Mouse (Mus musculus) neural tube, embryonic 15.5 days (tissue): Measurements from ENCODE around the gene Adamts17. TPM values are rescaled to one million over a fixed set of nuclear protein-coding genes. Genes with fewer than 3 reads are reported as not detected.

Source experiments
- ATAC-seq: fragments of 200-750 bp; cut with Nextera tagmentation; 2 replicates; pipeline ENCODE4 v1.8.0; 2017; ENCODE audit warnings: mild to moderate bottlenecking, moderate TSS enrichment, moderate library complexity; ENCODE audit not compliant: low FRiP score
- H3K27ac ChIP-seq: fragments of 300-500 bp; sonication (generic); replicated peaks from 2 replicates; pipeline ENCODE4 v1.5.1; 2015; ENCODE audit warnings: mild to moderate bottlenecking, inconsistent platforms
- H3K27me3 ChIP-seq: fragments of 300-500 bp; sonication (generic); replicated peaks from 2 replicates; pipeline ENCODE4 v1.6.1; 2015; ENCODE audit warnings: inconsistent platforms
- H3K36me3 ChIP-seq: fragments of 300-500 bp; sonication (generic); 2 replicates; pipeline ENCODE4 v1.6.1; 2015; ENCODE audit warnings: inconsistent platforms
- H3K4me1 ChIP-seq: fragments of 300-500 bp; sonication (generic); 2 replicates; pipeline ENCODE4 v1.6.1; 2015; ENCODE audit warnings: inconsistent platforms
- H3K4me2 ChIP-seq: fragments of 300-500 bp; sonication (generic); 2 replicates; pipeline ENCODE4 v1.6.1; 2015; ENCODE audit warnings: inconsistent platforms, mild to moderate bottlenecking, moderate library complexity
- H3K4me3 ChIP-seq: fragments of 300-500 bp; sonication (generic); replicated peaks from 2 replicates; pipeline ENCODE4 v1.5.1; 2015; ENCODE audit warnings: mild to moderate bottlenecking, inconsistent platforms
- H3K9ac ChIP-seq: fragments of 300-500 bp; sonication (generic); replicated peaks from 2 replicates; pipeline ENCODE4 v1.6.1; 2015; ENCODE audit warnings: mild to moderate bottlenecking, inconsistent platforms
- H3K9me3 ChIP-seq: fragments of 300-500 bp; sonication (generic); replicated peaks from 2 replicates; pipeline ENCODE4 v1.6.1; 2016; ENCODE audit warnings: inconsistent platforms
- WGBS: fragments of 180-500 bp; shearing (Covaris S2); methylation state at CpG from one replicate; pipeline ENCODE4 v1.1.7; 2015; ENCODE audit warnings: mixed read lengths; 5-methylcytosine and 5-hydroxymethylcytosine counted together
- polyA plus RNA-seq: library from polyadenylated mRNA; unstranded; fragments of >200 nt; fragmentation: Nextera tagmentation; extraction: Ambion mirVana; gene quantifications from 2 replicates; pipeline ENCODE4 v1.2.1, GENCODE M21; 2015

The Adamts17 gene
- polyA plus RNA-seq, 1 experiment from 2014 or later, result 7.1 TPM

DNA sequence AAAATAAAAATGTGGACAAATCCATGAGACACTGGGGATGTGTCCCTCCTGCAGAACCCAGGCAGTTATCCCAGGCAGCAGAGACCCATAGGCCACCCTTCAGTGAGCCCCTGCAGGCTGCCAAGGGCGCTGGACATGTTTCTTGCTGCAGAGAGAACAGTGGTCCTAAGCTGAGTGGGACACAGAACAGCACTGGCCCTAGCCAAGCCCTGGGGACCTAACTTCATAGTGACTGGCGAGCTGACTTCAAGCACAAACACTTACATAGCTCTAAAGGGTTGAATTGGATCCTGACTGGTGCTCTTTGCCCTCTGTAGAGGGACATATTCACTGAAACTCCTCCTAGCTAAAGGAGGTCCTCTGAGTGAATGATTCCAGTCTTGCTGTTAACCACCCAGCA is 223.0 kb downstream of the Adamts17 start:
- Histone ChIP-seq H3K9me3 (no peaks in the 10 kb centered on the region), H3K9ac (no peak overlapping the region), H3K27ac (no peak overlapping the region), H3K4me2 (no peak overlapping the region), H3K36me3 (no peaks in the 10 kb centered on the region), H3K4me3 (no peak overlapping the region), H3K4me1 (no peaks in the 10 kb centered on the region), H3K27me3 (no peaks in the 10 kb centered on the region)
- ATAC-seq, result no peak
- WGBS, result 90% methylated on average over 2 of the region's 2 CpGs

DNA sequence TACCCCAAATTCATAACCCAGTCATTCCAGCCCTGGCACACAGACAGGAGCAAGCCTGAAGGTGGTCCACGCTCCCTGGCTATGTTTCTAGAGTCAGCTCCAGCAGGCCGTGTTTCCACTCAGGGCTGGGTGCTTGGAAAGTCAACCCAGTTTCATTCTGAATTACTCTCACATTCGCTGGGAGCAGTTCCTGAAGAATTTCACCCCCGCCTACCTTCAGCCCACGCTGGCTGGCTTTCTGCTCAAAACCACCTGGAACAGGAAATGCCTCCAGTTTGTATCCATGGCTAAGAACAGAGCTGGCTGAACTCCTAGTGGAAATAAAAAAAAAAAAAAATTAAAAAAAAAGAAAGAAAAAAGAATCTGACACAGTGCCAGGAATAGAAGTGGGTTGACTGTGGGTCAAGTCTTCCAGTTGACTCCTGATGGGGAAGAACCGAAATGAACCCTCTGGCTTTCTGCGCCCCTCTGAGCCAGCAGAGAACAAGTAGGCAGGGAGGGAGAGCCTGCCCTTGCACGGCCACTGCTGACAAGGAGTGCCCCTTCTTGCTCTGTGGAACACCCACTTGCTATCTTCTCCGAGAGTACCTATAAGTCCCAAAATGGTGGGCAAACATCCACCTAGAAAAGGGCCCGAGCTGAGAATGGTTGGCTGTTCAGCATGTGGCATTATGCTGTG is 225.2 kb downstream of the Adamts17 start:
- Histone ChIP-seq H3K36me3 (no peaks in the 10 kb centered on the region), H3K4me2 (no peak overlapping the region), H3K4me1 (no peaks in the 10 kb centered on the region), H3K9ac (no peak overlapping the region), H3K27ac (no peak overlapping the region), H3K27me3 (no peaks in the 10 kb centered on the region), H3K4me3 (no peak overlapping the region), H3K9me3 (no peaks in the 10 kb centered on the region)
- WGBS, result 81% methylated on average over 10 of the region's 10 CpGs
- no peak for ATAC-seq

DNA sequence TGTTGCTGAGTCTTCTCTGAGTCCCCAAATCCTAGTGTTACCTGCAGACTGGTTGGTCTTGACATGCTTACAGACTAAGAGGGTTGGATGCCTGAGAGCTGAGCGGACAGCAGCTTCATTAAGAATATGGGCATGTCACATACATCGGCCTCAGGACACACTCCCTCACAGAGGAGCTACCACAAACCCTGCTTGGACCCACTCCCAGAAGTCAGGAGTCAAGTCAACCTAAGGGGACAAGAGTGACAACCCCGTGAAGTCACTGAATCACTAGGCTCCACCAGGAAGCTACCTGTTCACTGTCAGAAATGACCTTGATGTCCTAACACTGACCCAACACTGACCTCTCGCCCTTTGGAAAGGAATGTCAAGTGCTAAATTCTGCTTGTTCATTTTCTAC is 226.1 kb downstream of the Adamts17 start:
- no peak overlapping the region for H3K9ac ChIP-seq
- no peaks in the 10 kb centered on the region for H3K4me1 ChIP-seq
- no peaks in the 10 kb centered on the region for H3K36me3 ChIP-seq
- no peak overlapping the region for H3K27ac ChIP-seq
- ATAC-seq, result no peak
- H3K4me2 ChIP-seq, result no peak overlapping the region
- no peak overlapping the region for H3K4me3 ChIP-seq
- no peaks in the 10 kb centered on the region for H3K27me3 ChIP-seq
- WGBS, result 93% methylated on average over 4 of the region's 4 CpGs
- H3K9me3 ChIP-seq, result no peaks in the 10 kb centered on the region

DNA sequence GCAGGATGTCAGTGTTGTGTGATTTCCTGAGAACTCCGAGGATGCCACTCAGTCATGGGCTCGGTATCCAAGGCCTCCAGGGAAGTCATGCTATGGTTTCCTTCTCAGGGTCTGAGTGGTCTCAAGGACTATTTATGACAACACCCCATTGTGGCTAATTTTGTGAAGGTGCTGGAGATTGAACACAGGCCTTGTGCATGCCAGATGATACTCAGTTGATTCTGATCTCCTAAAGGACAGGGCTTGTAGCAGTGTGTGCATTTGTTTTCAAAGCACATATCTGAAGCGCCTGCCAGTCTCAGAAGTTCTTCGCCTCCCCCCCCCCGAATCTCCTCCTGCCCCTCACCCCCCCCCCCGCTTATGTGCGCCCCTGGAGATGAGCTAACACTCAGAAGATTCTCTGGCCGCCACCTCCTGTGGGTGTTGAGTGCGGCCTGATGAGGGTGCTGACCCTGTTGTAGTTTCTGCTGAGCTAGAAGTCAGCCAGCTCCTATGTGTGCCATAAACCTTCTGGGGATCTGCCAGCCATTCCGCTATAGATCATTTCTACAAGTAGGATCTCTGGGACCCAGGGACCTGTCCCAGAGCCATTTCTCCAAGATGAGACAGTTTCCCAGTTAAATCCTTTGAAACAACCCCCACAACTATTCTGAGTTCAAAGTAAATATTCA is 232.6 kb downstream of the Adamts17 start:
- Histone ChIP-seq H3K4me1 (no peaks in the 10 kb centered on the region), H3K9me3 (no peaks in the 10 kb centered on the region), H3K4me3 (no peak overlapping the region), H3K4me2 (no peak overlapping the region), H3K27me3 (no peaks in the 10 kb centered on the region), H3K9ac (no peak overlapping the region), H3K36me3 (no peaks in the 10 kb centered on the region), H3K27ac (no peak overlapping the region)
- WGBS, result 83% methylated on average over 10 of the region's 10 CpGs
- ATAC-seq, result no peak

DNA sequence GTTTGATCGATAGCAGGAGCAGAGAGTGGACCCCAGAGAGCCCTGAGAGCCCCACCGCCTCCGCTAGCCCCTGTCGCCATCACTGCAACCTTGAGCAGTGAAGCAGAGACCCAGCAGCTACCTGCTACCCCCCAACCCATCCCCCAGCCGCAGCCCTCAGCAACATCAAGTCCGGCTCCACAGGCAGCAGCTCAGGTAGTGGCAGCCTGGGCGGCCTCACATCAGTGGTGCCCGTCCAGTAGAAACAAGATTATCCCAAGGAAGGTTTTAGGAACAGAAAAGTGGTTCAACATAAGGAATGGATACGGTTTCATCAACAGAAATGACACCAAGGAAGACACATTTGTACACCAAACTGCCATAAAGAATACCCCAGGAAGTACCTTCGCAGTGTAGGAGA is 243.2 kb downstream of the Adamts17 start:
- WGBS, result 90% methylated on average over 10 of the region's 10 CpGs
- H3K9ac ChIP-seq, result no peak overlapping the region
- H3K4me3 ChIP-seq, result no peak overlapping the region
- H3K36me3 ChIP-seq, result no peaks in the 10 kb centered on the region
- no peak for ATAC-seq
- H3K4me2 ChIP-seq, result no peak overlapping the region
- no peaks in the 10 kb centered on the region for H3K4me1 ChIP-seq
- H3K27ac ChIP-seq, result no peak overlapping the region
- H3K27me3 ChIP-seq, result no peaks in the 10 kb centered on the region
- no peaks in the 10 kb centered on the region for H3K9me3 ChIP-seq

DNA sequence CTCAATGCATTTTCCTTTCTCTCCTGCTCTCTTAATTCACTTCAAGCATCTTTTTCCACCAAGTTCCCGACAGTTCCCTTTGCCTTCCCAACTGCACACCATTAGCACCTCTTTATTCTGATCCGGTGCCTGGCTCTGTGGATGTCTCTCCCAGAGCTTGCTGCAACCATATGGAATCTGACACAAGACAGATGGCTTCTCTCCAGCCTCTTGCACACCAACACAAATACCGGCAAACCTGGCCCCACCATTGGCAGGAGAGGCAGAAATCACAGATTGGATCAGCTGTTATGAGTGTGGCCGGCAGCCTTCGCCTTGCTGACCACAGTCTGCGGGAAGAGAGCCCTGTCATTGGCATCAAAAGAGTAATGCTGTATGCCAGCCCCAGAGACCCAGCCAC is 248.2 kb downstream of the Adamts17 start:
- H3K36me3 ChIP-seq, result no peaks in the 10 kb centered on the region
- WGBS, result 27% methylated on average over 6 of the region's 6 CpGs
- H3K4me3 ChIP-seq, result no peak overlapping the region
- H3K9ac ChIP-seq, result no peak overlapping the region
- no peak overlapping the region for H3K27ac ChIP-seq
- H3K9me3 ChIP-seq, result no peaks in the 10 kb centered on the region
- no peak for ATAC-seq
- H3K27me3 ChIP-seq, result no peaks in the 10 kb centered on the region
- no peak overlapping the region for H3K4me2 ChIP-seq
- H3K4me1 ChIP-seq, result 0 out of 2 replicates have a peak, but pooled peaks cover 2% of the 10 kb centered on the region

DNA sequence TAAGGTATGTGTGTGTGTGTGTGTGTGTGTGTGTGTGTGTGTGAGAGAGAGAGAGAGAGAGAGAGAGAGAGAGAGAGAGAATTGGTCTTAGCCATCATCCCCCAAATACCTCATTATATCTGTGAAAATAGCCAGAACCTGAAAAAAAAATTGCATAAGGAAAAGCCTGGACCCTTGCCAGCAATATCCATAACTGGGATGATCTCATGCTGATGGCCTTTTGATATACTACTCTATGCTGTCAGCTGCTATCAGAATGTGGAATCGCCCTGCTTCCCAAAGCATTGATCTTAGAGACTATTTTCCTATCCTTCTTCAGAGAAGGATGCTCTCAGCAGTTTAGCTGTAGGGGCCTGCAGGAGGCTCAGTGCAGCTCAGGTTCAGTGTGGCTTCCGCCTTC is 257.6 kb downstream of the Adamts17 start:
- Histone ChIP-seq H3K9ac (no peak overlapping the region), H3K9me3 (no peaks in the 10 kb centered on the region), H3K36me3 (no peaks in the 10 kb centered on the region), H3K27me3 (no peaks in the 10 kb centered on the region), H3K4me2 (no peak overlapping the region), H3K4me3 (no peak overlapping the region), H3K4me1 (no peaks in the 10 kb centered on the region), H3K27ac (no peak overlapping the region)
- no peak for ATAC-seq
- 85% methylated on average over 2 of the region's 2 CpGs for WGBS

DNA sequence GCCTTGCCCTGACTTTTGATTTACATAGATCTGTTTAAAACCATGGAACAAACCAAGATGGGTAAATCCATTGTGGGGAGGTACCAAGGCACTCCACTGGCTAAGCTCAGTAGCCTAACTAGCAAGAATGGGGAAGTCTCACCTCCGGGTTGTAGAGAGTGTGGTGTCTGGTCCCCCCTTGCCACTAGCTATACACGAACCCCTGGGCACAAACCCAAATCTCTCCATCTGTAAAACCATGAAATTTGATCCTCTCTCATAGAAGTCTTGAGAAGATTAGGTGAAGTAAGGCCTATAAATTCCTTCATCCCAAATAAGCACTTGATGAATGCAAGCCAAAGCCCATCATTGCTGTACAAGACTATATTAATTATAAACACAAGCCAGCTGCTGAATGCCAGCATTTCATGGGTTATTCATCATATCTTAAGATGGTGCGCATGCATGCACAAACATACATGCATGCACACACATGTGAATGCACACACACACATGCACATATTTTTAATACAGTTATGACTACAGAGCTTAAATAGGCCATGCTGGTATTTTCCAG is 262.0 kb downstream of the Adamts17 start:
- no peak for ATAC-seq

DNA sequence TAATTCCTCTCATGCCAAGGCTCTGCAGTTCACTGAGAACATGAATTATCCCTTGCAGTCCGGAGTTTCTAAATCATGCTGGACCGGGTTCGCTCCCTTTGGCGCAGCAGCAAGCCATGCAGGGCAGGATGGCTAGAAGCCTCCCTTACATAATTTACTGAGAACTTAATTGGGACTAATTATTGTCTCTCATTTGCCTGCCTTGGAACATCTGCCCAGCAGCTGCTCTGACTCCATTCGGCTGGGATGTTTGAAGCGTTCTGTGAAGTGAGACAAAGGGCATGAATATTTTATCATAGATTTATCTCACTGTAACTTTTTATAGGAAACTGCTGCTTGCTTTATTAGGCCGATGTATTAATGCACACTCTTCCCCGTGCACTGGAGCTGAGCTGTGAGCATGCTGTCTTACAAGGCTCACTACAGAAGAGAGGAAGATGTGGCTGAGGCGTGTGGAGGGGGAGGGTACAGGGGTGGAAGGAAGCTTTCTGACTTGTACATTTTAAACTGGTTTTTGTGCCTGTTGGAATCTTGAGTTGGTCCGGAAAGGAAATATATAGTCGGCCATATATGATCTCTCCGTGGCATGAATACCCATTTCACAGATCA is 271.1 kb downstream of the Adamts17 start:
- H3K27ac ChIP-seq, result peak overlapping the region; percentile 14
- H3K27me3 ChIP-seq, result no peaks in the 10 kb centered on the region
- no peak overlapping the region for H3K9ac ChIP-seq
- ATAC-seq, result peak; percentile 87
- peak overlapping the region; percentile 25 for H3K4me2 ChIP-seq
- H3K4me3 ChIP-seq, result no peak overlapping the region
- H3K36me3 ChIP-seq, result no peaks in the 10 kb centered on the region
- 50% methylated on average over 12 of the region's 12 CpGs for WGBS
- no peaks in the 10 kb centered on the region for H3K9me3 ChIP-seq
- H3K4me1 ChIP-seq, result peaks cover 31% of the 10 kb centered on the region

More for the DNA sequence above, 262.0 kb downstream of the Adamts17 start:
- H3K27ac ChIP-seq, result no peak overlapping the region
- 75% methylated on average over 3 of the region's 3 CpGs for WGBS
- no peaks in the 10 kb centered on the region for H3K36me3 ChIP-seq
- H3K9ac ChIP-seq, result no peak overlapping the region
- no peak overlapping the region for H3K4me3 ChIP-seq
- no peaks in the 10 kb centered on the region for H3K4me1 ChIP-seq
- no peaks in the 10 kb centered on the region for H3K27me3 ChIP-seq
- H3K4me2 ChIP-seq, result no peak overlapping the region
- no peaks in the 10 kb centered on the region for H3K9me3 ChIP-seq

DNA sequence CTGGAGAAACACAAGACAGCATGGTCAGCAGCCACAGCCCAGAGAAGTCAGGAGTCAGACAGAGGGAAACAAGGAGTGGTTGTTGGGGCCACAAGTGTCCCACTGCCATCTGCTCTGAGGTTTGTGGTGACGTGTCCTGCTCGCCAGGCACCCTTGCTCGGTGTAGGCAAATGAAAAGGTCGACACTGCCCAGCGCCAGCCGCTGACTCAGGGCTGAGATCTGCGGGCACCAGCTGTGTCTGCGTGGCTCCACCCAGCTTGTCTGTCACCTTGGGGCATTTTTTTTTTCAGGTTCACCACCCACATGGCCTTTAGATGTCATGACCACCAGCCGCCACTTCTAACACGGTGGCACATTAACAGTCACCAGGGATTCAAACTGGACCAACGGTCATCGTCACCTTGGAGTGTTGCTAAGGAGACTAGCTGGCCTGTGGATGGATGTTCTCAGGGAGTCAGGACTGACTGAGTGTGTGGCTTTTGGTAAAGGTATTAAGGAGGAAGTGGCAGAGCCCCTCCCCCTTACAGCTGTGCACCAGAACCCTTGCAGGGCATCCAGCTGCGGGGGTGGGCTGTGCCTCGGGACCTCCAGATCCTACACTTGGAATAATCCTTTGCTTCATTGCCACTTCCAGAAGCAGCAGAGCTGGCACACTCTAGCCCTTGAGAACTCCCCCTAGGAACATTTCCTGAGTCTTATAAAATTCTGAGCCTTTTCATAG is 273.1 kb downstream of the Adamts17 start:
- Histone ChIP-seq H3K4me2 (no peak overlapping the region), H3K36me3 (no peaks in the 10 kb centered on the region), H3K9me3 (no peaks in the 10 kb centered on the region), H3K27ac (no peak overlapping the region), H3K4me3 (no peak overlapping the region), H3K9ac (no peak overlapping the region), H3K27me3 (no peaks in the 10 kb centered on the region), H3K4me1 (peaks cover 31% of the 10 kb centered on the region)
- 75% methylated on average over 14 of the region's 14 CpGs for WGBS
- ATAC-seq, result no peak

DNA sequence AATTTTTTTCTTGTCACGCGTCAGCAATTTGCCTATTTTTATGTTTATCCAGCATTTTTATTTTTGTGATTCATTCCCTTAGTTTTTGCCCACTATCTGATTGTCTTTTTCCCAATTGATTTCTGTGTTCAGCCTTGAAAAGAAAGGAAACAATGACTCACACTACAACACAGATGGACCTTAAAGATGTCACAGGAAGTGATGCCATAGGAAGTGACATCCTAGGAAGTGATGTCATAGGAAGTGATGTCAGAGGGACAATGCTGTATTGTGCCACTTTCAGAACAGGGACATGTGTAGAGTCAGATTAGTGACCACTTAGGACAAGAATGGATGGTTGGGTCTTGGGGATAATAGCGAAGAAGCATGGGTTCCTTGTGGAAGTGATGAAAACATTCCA is 274.5 kb downstream of the Adamts17 start:
- Histone ChIP-seq H3K4me2 (no peak overlapping the region), H3K9ac (no peak overlapping the region), H3K4me1 (peaks cover 31% of the 10 kb centered on the region), H3K4me3 (no peak overlapping the region), H3K36me3 (no peaks in the 10 kb centered on the region), H3K9me3 (no peaks in the 10 kb centered on the region), H3K27ac (no peak overlapping the region), H3K27me3 (no peaks in the 10 kb centered on the region)
- WGBS, result 96% methylated on average over 3 of the region's 3 CpGs
- no peak for ATAC-seq
